Mouse (Mus musculus) c-Kit-positive CD71-negative TER-119-negative erythroid progenitor cells, embryonic 14.5 days (primary cell): ENCODE measurements around the gene Mrgprd.

Source experiments
- DNase-seq: peaks from one replicate; pipeline ENCODE4 v3.0.0-alpha.2; 2013; ENCODE audit warnings: low read depth

The Mrgprd gene

DNA sequence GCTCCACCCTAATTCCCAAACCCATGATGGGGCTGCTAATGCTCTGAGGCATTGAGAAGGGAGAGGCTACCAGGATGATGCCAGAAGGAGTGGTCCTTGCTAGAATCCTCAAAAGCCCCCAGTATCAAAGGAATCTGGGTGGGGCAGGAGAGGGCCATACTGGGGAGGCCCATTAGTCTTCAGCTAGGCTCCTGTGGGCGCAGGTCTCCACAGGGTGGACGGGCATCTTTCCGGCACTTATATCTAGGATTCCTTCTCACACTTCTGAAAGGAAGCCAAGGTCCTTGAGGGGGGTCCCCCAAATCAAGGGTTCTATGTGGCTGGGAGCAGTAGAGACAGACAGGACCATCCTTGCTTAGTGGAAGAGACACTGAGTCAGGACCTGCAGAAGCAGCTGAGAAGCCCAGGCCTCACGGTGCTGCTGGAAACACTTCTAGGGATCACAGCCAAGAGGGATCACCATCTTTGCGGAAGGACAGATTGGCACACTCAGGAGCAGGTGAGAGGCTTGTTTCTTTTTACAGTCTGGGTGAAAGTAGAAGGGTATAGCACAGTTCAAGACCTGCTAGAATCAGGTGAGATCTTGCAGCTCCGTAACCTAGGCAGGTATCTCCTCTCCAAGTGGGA lies at the start of gene Mrgprd:
Mrgprd (plus strand) TSS at position 51 of the 627 bp plus-strand sequence.
- no peak for DNase-seq

DNA sequence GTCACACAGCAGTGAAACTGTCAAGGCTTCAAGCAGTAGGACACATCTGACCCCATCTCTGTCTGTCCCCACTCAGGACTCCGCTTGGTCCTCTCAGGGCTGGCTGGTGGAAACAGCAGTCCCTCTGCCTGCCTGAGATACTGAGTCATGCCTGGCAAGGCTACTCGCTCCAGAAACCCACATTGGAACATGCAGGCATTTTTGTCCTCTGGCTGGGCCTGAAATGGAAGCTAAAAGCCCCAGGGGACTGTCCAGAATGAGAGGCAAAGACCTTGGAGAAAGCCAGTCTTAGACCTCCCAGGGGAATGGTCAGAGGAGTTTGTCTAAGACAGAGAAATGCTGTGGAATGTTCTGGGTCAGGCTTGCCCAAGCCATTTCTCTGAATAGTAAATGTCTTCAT lies 48.6 kb upstream of the Mrgprd start:
- no peak for DNase-seq

GRCm38 (mm10) chr7:145268890-145269289 lies 45.7 kb upstream of the Mrgprd start:
- no peak for DNase-seq

GRCm38 (mm10) chr7:145270955-145271354 lies 43.7 kb upstream of the Mrgprd start:
- no peak for DNase-seq

- no peak for DNase-seq
Observed at GRCm38 (mm10) chr7:145275488-145275887, 39.1 kb upstream of the Mrgprd start.

GRCm38 (mm10) chr7:145281396-145281795 lies 33.2 kb upstream of the Mrgprd start:
- DNase-seq, result no peak

GRCm38 (mm10) chr7:145283041-145283440 lies 31.6 kb upstream of the Mrgprd start:
- no peak for DNase-seq

DNA sequence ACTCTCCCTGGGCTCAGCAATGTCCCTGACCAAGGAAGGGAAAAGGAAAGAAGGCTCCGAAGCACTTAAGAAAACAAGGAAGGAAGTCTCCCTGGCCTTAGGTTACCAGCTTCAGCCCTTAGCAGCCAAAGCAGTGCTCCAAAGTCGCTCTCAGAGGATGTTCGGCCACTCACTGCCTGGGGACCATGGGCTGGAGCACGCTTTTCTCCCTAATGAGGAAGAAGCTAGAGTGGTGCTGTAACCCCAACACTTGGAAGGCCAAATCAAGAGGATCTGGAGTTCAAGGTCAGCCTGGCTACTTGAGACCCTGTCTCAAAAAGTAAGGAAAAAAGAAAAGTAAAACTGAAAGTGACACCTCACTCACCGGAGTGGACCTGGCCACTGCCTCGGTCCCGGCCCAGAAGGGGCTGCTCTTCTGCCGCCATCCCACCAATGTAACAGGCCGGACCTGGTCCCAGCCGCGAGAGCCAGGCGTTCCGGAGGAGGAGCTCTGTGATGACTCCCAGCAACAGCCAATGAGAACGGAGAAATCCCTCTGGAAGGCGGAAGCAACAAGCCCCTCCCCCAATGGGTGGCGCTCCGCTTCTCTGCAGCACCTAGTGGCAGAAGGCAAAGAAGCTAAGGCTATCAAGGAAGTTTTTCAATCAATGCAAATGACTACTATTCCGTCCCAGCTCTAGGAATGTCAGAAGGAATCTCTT lies 31.0 kb upstream of the Mrgprd start, which contains the start of gene Tpcn2:
Tpcn2 (minus strand) TSS at position 525 of the 701 bp plus-strand sequence.
- DNase-seq, result peak; percentile 91

- no peak for DNase-seq
Observed at GRCm38 (mm10) chr7:145284293-145284692, 30.3 kb upstream of the Mrgprd start.

DNA sequence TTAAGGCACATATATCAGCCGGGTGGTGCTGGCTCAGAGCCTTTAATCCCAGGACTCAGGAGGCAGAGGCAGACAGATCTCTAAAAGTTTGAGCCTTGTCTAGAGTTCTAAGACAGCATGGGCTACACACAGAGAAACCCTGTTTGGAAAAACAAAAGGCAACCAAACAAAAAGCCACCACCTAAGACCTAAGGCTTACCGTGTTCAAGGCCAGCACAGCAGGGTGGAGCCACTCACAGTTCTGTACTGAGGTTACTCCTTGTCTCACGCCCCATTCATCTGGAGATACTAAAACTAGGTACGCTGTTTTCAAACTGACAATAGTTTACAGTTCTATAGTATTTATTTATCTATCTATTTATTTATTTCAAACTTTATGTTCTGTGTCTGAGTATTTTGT lies 29.2 kb upstream of the Mrgprd start:
- DNase-seq, result no peak

DNA sequence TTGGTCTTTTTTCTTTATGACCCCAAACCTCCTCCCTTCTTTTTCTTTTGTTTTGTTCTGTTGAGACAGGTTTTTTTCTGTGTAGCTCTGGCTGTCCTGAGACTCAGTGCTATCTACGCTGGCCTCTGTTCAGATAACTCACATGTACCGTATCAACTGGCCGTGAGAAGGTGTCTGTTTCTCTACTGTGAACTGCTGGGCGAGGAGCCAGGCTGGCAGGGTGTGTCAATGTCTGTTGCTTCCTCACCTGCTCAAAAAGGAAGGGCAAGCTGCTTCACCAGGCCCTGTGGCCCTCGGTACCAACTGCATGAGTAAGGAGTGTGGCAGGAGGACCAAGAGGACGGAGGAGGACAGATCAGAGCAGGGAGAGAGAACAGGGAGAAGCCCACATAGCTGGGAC lies 27.2 kb upstream of the Mrgprd start:
- no peak for DNase-seq

- DNase-seq, result no peak
Observed at GRCm38 (mm10) chr7:145289302-145289701, 25.3 kb upstream of the Mrgprd start.

GRCm38 (mm10) chr7:145291847-145292246 lies 22.8 kb upstream of the Mrgprd start:
- DNase-seq, result no peak

DNA sequence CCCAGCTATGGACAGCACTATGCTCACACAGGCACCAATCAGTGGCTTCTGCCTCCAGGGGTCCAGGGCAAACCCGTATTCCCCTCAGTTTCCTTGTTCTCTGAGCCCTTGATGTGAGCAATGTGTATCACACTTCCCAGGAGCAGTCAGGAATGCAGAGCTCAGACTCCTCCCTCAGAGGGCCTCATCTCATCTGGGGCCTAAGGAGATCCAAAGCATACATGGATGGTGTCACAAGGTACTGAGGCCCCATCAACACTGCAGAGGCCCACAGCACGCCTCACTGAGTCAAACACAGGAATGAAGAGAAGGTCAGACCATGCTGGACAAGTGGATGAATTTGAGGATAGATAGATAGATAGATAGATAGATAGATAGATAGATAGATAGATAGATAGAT lies 21.9 kb upstream of the Mrgprd start:
- no peak for DNase-seq

- peak; percentile 35 for DNase-seq
Observed at GRCm38 (mm10) chr7:145293859-145294258, 20.8 kb upstream of the Mrgprd start.

GRCm38 (mm10) chr7:145298666-145299490 lies 15.8 kb upstream of the Mrgprd start:
- no peak for DNase-seq

DNA sequence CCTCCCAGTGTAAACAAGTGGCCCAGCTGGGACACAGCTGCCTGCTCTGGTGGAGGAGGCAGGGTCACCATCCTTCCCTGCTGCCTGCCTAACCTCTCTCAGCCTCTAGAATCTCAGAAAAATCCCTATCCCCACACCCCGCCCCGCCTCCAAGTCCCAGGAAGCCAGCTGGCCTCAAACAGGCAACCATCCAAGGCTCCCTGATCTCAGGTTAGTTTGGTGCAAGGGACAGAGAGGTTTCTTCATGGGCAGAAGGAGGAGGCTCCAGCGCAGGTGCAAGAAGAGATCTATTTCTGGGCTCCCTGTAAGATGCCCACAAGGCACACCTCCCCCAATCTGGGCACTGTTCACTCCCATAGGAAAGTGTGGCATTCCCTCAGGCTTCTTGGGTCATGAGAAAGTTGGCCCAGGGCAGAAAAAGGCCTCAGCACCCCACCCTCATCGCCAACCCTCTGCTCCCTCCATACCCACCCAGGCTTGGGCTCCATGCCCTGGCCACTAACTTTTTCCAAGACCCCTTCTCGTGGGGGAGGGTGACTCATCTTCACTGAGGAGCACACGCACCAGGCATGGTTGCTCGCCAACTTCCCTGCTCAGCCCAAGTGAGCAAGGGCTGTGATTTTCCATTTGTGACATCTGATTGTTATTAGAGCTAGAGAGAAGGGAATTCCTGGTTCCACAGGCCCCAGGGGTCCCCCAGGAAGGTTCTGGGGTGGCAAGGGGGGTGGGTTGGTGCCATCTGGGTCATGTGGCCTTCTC lies 14.9 kb upstream of the Mrgprd start:
- DNase-seq, result no peak

DNA sequence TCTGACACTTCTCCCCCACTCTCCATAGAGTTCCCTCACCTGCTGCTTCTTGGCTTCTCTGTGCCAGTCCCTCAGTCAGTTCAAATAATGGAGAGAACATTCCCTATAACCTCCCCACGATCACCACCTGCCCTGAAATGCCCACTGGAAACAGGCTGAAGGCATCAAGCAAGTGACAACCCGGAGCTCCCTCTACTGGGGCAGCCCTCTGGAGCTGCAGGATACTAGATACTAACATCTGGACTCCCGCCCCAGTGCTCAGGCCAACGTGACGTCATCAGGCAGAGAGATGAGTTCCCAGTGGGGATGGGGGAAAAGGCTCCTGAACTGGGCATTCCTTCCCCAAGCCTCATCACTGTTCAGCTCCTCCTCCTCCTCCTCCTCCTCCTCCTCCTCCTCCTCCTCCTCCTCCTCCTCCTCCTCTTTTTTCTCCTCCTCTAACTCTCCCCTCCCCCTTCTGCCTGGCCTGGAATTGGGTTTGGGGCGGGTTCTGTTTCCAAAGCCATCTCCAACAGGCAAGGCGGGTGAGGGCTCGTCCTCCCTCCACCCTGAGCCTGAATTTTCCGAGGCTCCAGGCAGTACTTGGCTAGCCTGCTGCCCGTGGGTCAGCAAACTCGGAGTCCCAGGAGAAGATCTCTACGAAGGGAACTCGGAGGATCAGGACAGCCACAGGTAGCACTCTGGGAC lies 14.2 kb upstream of the Mrgprd start, which contains the start of gene Mrgprf:
Mrgprf (plus strand) TSS at position 508 of the 687 bp plus-strand sequence.
- DNase-seq, result no peak

- DNase-seq, result no peak
Observed at GRCm38 (mm10) chr7:145301008-145301340, 13.7 kb upstream of the Mrgprd start.

GRCm38 (mm10) chr7:145301341-145302005 lies 13.2 kb upstream of the Mrgprd start:
- no peak for DNase-seq
